Mouse (Mus musculus) testis, adult 2 months (tissue): ENCODE measurements around the gene Gm5678.

ENCODE experiments used
- CTCF ChIP-seq: fragments of 200-500 bp; IDR thresholded peaks from 2 replicates; pipeline ENCODE4 v1.5.1; 2012; ENCODE audit warnings: low read depth, mild to moderate bottlenecking, inconsistent platforms, low read length, moderate library complexity; ENCODE audit not compliant: control insufficient read depth, insufficient read depth, insufficient replicate concordance
- POLR2A ChIP-seq: fragments of 200-500 bp; IDR thresholded peaks from 2 replicates; pipeline ENCODE4 v1.6.1; 2012; ENCODE audit warnings: low read depth, mild to moderate bottlenecking, inconsistent platforms, low read length, moderate library complexity; ENCODE audit not compliant: control insufficient read depth

- TF ChIP-seq CTCF (no peak), POLR2A (no peak)
Measured at GRCm38 (mm10) chr16:93585703-93586205, 42.1 kb upstream of the Gm5678 start.
